Mouse (Mus musculus): ENCODE measurements around the gene Hs3st3a1.

The Hs3st3a1 gene

GRCm38 (mm10) chr11:64559388-64559787, 124.3 kb downstream of the Hs3st3a1 start:
- no peak for DNase-seq (ENCODE audit: low spot score)

- no peak for DNase-seq (ENCODE audit: low spot score)
These were observed 125.3 kb downstream of the Hs3st3a1 start for GRCm38 (mm10) chr11:64560471-64560870.

- no peak for DNase-seq (ENCODE audit: low spot score)
These were observed 127.6 kb downstream of the Hs3st3a1 start for GRCm38 (mm10) chr11:64562771-64563170.
